Mouse (Mus musculus) CD4-positive, CD25-positive, alpha-beta regulatory T cell, adult 2 months (primary cell): ENCODE results near the gene Syt2.

Source experiments
- DNase-seq: peaks from one replicate; pipeline ENCODE4 v3.0.0-alpha.2; 2012; ENCODE audit warnings: low read depth, low spot score

Syt2 gene

DNA sequence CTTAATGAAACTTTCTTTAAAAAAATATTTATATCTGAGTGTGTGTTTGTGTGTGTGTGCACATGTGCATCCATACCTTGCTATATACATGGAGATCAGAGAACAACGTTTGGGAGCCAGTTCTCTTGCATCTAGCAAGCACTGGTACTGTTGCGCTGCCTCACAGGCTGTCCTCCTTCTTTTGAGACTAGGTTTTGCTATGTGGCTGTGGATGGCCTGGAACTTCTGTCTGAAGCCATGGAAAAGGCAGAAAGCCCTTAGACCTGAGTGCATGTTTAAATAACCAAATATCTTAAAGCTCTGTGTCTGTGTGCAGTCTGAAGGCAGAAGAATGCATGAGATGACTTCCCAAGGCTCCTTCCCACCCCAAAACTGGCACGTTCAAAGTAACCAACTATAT lies 126.3 kb downstream of the Syt2 start:
- DNase-seq = no peak

DNA sequence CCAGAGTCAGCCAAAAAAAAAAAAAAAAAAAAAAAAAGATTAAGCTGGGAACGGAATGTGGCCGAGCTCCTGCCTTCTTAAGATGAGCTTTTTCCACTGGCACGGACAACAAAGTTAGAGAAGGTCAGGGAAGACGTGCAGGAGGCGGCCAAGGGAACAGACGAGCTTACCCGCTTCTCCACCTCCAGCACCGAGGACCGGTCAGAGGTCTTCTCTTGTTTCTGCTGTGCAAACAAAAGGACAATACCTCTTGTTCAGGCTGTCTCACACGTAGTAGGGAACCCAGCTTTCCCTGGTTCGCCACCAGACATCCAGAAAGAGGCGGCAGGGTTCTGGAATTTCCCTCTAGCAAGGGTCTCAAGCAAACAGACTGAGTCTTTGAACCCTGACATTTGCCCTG lies 126.8 kb downstream of the Syt2 start:
- no peak for DNase-seq

DNA sequence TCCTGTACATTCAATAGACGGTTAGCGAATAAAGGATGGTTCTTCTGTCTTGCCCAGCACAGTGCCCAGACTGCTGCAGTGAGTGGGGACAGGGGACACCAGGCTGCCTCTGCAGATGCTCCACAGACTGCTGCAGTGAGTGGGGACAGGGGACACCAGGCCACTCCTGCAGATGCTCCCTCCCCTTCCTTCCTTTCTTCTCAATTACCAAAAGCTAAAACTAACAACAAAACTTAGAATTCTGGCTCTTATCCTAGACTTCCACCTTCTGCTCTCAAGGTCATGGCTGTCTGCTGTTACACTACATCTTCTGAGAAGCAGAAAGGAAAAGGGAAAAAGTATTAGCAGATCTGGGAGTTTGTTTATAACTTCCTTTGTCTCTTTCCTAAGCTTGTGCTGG lies 127.8 kb downstream of the Syt2 start:
- no peak for DNase-seq

DNA sequence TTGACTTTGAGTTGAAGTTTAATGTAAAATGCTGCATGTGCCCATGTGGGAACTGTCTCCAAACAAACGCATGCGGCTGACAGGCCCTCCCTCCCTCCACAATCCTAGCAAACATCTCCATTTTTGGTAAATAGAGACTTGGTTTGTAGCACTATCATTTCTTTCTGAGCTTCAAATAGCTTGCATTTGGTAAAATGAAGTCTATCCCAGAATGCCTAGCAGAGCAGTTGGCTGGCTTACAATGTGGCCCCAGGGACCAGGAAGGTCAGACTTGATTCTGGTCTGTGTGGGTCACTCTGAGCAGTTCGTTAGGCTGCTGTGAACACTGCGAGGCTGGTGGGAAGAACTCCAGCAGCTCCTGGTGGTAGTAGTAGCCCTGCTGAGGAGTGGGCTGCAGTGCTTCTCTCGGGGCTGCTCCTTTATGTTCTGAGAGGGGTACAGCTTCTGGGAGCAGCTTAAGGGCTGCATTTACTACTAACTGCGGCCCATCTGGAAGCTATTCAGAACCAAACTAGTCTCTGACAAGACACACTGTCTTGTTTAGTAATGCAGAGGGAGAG lies 128.3 kb downstream of the Syt2 start:
- DNase-seq = no peak

DNA sequence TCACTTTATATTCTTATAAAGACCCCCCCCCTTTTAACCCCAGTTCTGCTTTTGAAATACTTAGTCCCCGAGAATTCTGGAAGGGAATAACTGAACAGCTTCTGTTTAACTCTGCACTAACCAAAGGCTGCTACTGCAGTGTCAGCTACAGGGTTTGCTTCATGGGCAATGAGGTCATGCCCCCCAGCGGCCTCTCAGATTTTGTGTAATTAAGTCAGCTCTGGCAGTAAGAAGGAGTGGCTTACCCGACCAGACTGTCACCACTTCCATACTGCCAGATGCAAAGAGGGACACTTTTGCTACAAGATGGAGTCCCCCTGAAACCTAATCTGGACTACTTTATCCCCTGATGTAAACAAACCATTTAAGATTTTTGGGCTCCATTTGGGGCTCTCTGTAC lies 129.2 kb downstream of the Syt2 start:
- no peak for DNase-seq

DNA sequence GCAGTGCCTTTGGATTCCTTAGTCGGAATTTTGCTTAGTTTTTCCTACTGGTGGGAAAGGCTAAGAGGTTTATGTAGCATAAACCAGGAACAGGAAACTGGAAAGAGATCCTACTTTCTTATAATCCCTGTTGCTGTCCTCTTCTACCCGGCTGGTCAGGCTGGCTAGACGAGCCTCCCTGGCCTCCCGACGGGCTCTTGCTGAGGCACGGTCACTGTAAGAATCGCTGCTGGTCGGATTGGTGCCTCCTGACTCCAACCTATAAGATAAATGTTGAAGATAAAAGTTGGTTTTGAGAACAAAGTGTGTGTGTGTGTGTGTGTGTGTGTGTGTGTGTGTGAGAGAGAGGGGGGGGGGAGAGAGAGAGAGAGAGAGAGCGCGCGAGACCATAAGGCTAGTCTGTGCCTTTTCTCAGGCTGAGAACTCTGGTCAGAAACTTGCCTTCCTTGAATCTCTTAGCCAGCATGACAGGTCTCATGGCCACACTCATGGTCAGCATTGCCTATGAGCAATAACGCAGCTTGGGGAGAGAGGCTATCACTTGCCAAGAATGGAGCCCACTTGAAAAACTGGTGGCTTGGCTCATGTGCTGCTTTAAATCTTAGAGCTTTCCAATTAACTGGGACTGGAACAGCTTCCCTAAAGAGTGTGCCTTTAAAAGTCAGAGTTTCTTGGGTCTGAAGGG lies 130.9 kb downstream of the Syt2 start:
- no peak for DNase-seq

DNA sequence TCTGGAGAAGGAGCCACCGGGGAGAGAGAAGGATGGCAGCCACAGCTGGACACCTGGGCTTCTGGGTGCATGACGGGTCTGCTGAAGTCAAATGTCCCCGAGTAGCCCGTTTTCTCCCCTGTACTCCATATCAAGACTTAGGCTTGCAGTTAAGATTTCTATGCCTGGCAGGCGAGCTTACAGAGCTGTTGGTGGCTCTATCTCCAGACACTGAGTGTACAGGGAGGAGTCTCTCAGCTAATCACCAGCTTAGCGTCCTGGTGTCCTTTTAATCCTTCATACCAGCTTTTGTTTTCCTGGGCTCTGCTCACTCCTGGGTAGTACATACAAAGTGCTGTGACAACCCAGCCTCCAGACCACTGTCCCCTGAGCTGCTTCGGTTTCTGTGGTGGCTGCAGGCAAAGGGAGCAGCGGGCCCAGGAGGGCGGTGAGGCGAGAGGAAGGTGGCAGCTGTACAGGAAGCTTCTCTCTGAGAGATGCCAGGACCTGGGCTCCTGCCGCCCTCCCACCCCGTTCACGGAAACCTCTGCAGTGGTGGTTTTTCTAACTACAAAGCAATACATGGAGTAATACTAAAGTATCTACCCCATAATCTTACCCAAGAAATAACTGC lies 131.6 kb downstream of the Syt2 start:
- DNase-seq = no peak

DNA sequence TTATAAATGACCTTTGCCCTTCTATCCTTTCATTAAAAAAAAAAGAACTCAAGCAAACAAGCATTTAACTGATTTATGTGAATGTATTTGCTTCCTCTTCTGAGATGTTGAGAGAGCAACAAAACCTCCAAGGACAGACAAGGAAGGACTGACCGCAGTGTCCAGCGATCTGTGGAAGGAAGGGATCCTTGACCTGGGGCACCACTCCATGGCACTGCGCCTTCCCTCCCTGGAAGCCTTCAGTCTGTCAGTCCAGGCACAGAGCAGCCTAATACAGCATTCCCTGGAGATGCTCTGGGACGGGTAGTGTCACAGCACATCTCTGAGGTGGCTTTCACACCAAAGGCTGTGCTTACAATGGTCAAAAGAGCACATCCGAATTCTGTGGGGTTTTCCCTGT lies 136.3 kb downstream of the Syt2 start:
- no peak for DNase-seq

DNA sequence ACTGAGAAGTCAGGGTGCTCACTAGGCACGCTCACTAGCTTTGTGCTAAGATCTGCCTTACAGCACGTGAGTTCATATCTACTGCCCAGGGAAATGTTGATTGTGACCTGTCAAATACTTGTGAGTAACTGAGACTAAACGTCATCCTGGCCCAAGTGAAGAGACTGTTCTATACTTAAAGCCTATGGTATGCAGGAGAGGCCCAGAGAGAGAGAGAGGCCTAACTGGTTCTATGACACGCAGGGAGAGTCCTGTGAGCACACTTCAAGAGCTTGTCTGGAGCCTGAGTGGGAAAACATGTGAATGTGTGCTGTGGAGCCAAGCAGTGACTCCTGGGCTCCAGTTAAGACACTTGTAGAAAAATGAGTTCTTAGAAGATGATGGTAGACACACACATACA lies 137.5 kb downstream of the Syt2 start:
- DNase-seq = no peak

DNA sequence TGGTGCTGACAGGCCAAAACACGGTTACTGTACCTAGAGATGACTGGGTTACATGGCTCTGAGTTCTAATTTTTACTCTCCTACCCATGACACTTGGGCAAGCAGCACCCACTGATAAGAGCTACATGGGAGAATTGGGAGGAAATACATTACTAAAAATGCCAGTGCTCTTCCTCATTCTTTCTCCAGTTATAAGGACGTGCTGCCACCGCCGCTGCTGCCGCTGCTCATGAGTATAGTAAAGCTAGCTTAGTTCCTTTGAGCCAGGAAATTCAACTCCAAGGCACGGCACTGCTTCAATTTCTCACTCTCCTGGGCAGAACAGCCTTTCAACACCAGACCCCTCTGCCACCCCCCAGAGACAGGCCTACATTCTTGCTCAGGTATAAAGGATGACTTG lies 138.0 kb downstream of the Syt2 start:
- DNase-seq = no peak

DNA sequence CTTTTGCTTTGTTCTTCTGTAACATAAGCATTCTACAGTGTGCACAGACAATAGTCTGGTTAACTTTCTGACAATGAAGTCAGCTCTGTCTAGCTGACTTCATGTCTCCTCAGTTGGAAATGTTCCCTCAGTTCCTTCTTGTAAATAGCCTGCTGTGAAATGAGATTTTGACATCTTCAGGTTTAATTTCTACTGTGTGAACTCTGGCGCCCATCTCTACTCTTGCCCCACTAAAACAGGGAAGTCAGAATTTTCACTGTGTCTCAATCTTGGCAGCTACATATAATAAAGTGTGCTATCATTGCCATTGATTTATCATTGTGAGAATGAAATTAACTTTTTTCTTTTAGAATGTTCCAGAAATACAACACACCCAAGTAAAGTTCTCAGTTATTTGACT lies 138.4 kb downstream of the Syt2 start:
- DNase-seq = no peak

DNA sequence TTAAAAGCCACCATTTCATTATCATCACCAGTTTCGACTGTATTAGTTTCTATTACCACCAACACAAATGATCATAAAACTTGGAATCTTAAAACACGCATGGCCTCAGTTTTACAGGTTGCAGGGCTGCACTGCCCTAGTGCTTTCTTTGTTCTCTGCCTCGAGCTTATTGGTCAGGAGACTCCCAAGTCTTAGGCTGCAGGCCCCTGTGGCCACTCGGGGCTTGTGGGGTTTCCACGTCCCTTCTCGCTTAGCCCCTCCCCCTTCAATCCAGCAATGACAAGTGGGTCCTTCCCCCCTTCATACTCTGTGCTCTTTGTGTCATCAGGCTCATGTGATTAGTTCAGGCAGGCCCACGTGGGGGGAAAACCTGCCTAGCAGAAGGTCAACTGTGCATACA lies 141.6 kb downstream of the Syt2 start:
- no peak for DNase-seq

DNA sequence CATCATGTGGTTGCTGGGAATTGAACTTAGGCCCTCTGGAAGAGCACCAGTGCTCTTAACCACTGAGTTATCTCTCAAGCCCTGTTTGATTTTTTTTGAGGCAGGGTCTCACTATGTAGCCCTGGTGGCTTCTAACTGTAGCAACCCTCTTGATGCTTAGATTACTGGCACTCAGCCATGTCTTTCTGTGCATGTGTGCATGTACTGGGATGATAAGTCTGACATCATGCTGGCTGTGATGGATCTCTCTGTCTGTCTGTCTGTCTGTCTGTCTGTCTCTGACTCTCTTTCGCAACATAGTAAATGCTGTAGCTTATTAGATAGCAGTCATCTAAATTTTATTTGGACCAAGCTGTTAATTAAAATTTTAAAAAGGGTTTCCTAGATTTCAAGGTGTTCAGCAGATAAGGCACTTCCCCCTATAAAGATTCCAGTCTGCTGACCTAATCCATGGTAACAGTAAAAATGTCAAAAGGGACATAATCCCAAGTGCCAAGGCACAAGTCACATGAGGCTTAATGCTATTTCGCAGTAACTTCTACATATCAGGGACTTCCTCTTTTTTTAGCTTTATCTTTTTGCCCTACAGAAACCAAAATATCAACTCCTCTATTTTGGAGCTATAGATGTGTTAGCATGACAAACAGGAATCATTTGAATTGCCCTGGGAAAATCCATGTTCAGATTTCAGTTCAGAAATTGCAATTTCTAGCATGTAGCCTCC lies 144.4 kb downstream of the Syt2 start:
- DNase-seq = no peak

DNA sequence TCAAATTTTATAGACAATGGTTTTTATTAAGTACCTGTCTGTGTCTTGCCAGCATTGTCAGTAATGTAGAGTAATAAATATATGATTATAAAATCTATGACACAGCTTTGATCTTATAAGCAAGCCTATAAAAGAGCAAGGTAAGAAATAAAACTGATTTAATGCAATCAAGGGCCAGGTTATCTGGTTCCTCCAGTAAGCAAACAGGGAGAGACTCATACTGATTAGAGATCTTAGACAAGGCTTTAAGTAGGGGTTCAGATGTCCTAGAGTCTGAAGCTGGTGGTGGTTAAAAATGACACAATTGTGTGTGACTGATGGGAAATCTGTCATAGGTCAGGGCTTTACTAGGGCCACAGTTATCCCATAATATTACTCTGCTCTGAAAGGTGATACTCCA lies 145.0 kb downstream of the Syt2 start:
- DNase-seq = no peak

DNA sequence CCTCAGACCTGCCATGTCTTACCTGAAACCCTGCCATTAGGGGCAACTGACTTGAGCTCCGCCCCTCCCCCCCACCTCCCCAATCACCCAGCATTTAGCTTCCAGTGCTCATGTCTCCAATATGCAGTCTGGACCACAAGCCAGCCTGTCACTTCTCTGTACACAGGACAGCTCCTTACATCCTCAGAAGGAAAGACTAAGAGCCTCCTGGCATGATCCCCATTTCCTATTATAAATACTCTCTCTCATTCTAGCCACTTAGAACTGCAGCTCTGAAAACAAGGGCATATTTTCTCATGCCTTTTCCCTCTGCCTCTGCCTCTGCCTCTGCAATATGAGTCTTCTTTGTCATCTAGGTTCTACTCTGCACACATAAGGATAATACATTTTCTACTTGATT lies 149.6 kb downstream of the Syt2 start:
- DNase-seq = no peak

DNA sequence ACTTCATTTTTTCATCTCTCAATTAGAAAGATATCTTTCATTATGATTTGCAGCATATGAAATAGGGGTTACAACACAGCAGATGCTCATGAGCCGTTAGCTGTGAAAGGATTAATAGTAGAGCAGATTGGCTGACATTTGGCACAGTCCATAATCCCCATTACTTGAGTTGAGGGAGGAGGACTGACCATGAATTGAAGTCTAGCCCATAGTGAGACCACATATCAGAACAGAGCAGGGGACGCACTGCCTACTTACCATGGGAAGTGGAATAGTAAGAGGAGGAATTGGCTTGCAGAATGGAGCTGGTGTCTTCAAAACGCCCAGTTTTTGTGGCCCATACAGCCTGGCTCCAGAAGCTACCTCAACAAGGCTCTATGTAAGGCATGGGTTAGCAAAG lies 150.1 kb downstream of the Syt2 start:
- DNase-seq = no peak

DNA sequence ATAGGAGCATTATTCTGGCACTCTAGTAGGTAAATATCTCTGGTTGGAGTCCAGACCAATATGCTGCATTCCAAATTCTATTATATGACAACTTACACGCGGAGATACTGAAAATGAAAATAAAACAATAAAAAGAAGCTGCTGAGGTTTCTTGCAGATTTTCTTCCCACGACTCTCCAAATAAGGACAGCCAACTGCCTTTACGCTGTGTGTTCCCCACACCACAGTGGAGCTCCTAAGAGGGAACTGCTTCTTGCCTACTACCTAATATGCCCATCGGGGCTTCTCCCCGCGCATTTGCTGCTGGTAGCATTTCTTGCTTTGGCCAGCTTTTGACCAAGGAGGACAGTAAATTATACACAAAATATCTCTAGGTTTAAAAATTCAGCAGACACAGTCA lies 155.3 kb downstream of the Syt2 start:
- no peak for DNase-seq

DNA sequence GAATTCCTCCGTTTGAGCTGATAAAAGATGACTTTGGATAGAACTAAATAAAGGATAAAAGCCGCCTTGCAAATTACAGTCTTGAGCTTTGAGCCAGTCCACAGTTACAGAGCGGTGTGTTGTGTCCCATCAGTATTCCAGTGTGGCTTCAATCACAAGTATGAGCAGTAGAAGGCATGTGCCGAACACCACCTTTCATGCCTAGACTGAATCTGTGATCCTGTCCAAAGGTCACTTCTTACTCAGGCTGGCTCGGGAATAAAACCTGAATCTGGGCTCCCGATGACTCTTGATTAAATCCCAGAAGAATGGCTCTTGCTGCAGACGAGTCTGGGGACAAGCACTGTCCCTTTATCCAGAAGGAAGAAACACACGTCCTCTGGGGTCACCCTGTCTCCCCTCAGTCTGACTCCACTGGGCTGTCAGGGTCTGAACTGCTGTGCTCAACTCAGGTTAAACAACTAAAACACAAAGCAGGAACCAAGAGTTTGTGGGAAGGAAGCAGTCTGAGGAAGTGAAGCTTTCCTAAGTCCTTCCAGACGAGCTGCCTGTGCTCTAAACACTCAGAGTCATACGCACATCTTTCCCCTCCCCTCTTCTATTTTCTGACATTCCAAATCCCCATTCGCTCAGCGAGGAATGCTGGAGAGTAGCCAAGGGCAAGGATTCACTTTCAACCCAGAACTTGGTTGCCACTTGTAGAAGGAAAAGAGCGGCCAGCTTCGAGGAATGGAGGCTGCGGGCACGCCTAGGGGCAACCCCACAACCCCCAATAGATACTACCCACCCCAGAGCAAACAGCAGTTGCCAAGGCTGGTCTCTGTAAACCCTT lies 157.0 kb downstream of the Syt2 start:
- DNase-seq = no peak

DNA sequence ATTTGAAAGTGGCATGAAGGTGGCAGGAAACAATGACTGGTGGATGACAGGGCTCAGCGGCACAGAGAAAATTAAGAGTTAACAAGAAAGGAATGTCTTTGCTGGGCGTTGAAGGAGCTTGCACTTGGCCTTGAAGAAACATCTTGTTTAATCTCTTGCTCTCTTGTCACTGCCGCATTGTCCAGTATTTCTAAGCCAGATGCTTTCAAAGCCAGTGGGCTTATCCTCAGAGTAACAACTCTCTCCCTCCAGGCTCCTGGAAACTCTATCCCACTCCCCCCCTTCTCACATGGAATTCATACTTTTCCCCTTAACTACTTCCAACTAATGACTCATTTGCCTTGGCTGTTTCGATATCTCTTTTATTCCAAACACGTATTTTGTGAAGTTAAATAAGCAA lies 157.9 kb downstream of the Syt2 start:
- DNase-seq = no peak

DNA sequence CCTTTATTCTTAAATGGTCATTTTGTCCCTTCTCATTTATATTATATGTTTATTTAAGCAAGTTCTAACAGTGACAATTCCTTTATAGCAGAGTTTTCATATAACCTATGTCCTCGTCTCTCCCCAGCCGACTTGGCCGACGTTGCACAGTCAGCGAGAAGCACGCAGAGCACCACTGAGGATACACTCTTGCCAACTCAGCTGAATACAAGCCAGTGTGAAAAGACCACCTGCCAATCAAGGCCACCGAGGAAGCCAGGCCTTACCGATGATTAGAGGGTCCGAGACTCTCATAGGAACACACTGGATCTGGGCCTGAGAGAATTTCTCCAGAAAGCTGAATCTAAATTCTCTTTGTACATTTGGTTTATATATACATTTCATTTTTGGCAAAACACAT lies 159.0 kb downstream of the Syt2 start:
- DNase-seq = no peak
